ENCODE assay signal across 9 mouse cellular contexts in genomic region chr19:36883119-36883518, GRCm38 (mm10). TPM values are rescaled to one million over a fixed set of nuclear protein-coding genes. Genes with fewer than 3 reads are reported as not detected.
DNase-seq lines count a peak whose midpoint lies in the region; TF ChIP-seq lines count a peak whose summit lies in the region.
"Had no signal": no experiment of that assay in that cellular context is flagged by ENCODE, and none has a peak within 500 bp of the region (broad histone marks: within the 10 kb centered on the region; RNA-seq: fewer than 3 reads in every experiment).

No protein-coding gene starts in this region.

- H3K27ac ChIP-seq in layer of hippocampus, adult 2 months, result no peak overlapping the region
- H3K27ac ChIP-seq: heart, embryonic 15.5 days had no signal

- H3K27me3 ChIP-seq in splenic B cell, adult 2 months (ENCODE audit: control insufficient read depth, insufficient read depth, low read length, poor library complexity, severe bottlenecking), result no peaks in the 10 kb centered on the region; the same call in 1 of the 2 replicates
- H3K27me3 ChIP-seq: heart, embryonic 15.5 days had no signal

- peak; percentile 75 for TF ChIP-seq CTCF in layer of hippocampus, adult 2 months (conservative IDR thresholded peaks at IDR 0.05)

- peaks cover 19% of the 10 kb centered on the region for H3K36me3 ChIP-seq in splenic B cell, adult 2 months (ENCODE audit: control insufficient read depth, insufficient read depth, low read length, poor library complexity, severe bottlenecking)

- H3K4me3 ChIP-seq in layer of hippocampus, adult 2 months, result no peak overlapping the region
- H3K4me3 ChIP-seq: heart, embryonic 15.5 days had no signal

- DNase-seq in cerebellum, postnatal 10 days, result peak; percentile 60 to 64
- DNase-seq in cerebellum, adult 11-12 months, result no peak
- DNase-seq in layer of hippocampus, adult 2 months (ENCODE audit: low spot score in 2 of 2), result peak in 1 of 2 experiments; percentile 46
- DNase-seq in layer of hippocampus, postnatal 36 days, result no peak
- DNase-seq in ES-CJ7 (ENCODE audit: low read depth, low spot score), result peak; percentile 65
- peak; percentile 45 for DNase-seq in forelimb bud, embryonic 11.5 days (ENCODE audit: low read depth, low spot score)
- peak; percentile 62 for DNase-seq in splenic B cell, adult 2 months (ENCODE audit: low read depth, low spot score)
- no peak for DNase-seq in spleen, adult 12 weeks (ENCODE audit: low spot score)

RNA-seq across cellular contexts. Expression of gene Fgfbp3, which starts 36.3 kb away (rescaled TPM):
- 1 to 10 TPM; 6.9 to 9.0 TPM for total RNA-seq in layer of hippocampus, adult 2 months (2021)
- 1 to 10 TPM; 6.4 to 7.5 TPM for total RNA-seq in layer of hippocampus, postnatal 36 days (2021)

RNA-seq across cellular contexts. Expression of gene Btaf1, which starts 42.8 kb away (rescaled TPM):
- total RNA-seq in layer of hippocampus, adult 2 months (2021), result 10 to 100 TPM; 23.9 to 33.4 TPM
- total RNA-seq in layer of hippocampus, postnatal 36 days (2021), result 10 to 100 TPM; 27.4 to 28.6 TPM

RNA-seq across cellular contexts. Expression of gene Tnks2, which starts 49.1 kb away (rescaled TPM):
- total RNA-seq in layer of hippocampus, adult 2 months (2021), result 100 to 1,000 TPM; 123 TPM
- 100 to 1,000 TPM; 127 to 133 TPM for total RNA-seq in layer of hippocampus, postnatal 36 days (2021)

Comparison
In these comparisons a context has a peak if more than half of its experiments do, and no peak if none do; other contexts are left out.
1. DNase-seq: peak in cerebellum, postnatal 10 days (2 of 2), ES-CJ7 (single experiment), forelimb bud, embryonic 11.5 days (single experiment) and splenic B cell, adult 2 months (single experiment); none in cerebellum, adult 11-12 months (single experiment), layer of hippocampus, postnatal 36 days (0 of 2) and spleen, adult 12 weeks (single experiment).